Mouse (Mus musculus) forebrain, embryonic 16.5 days (tissue): ENCODE results near the gene Pex7. TPM values are rescaled to one million over a fixed set of nuclear protein-coding genes. Genes with fewer than 3 reads are reported as not detected.

ENCODE experiments used
- ATAC-seq: fragments of 200-750 bp; cut with Nextera tagmentation; 2 replicates; pipeline ENCODE4 v1.8.0; 2017; ENCODE audit warnings: mild to moderate bottlenecking, moderate library complexity
- H3K27ac ChIP-seq: fragments of 300-500 bp; sonication (generic); 2 replicates; pipeline ENCODE4 v1.5.1; 2014; ENCODE audit warnings: low read length, control low read depth
- H3K27me3 ChIP-seq: fragments of 300-500 bp; sonication (generic); replicated peaks from 2 replicates; pipeline ENCODE4 v1.6.1; 2014; ENCODE audit warnings: low read length; ENCODE audit not compliant: control insufficient read depth, insufficient read depth
- H3K36me3 ChIP-seq: fragments of 300-500 bp; sonication (generic); 2 replicates; pipeline ENCODE4 v1.6.1; 2014; ENCODE audit not compliant: control insufficient read depth, insufficient read depth
- H3K4me1 ChIP-seq: fragments of 300-500 bp; sonication (generic); replicated peaks from 2 replicates; pipeline ENCODE4 v1.6.1; 2014; ENCODE audit warnings: low read length; ENCODE audit not compliant: control insufficient read depth, insufficient read depth
- H3K4me2 ChIP-seq: fragments of 300-500 bp; sonication (generic); 2 replicates; pipeline ENCODE4 v1.6.1; 2014; ENCODE audit warnings: mild to moderate bottlenecking, low read length, control low read depth
- H3K4me3 ChIP-seq: fragments of 300-500 bp; sonication (generic); replicated peaks from 2 replicates; pipeline ENCODE4 v1.5.1; 2014; ENCODE audit warnings: mild to moderate bottlenecking, low read length, control low read depth
- H3K9ac ChIP-seq: fragments of 300-500 bp; sonication (generic); replicated peaks from 2 replicates; pipeline ENCODE4 v1.6.1; 2014; ENCODE audit warnings: low read depth, low read length, control low read depth
- H3K9me3 ChIP-seq: fragments of 300-500 bp; sonication (generic); 2 replicates; pipeline ENCODE4 v1.6.1; 2016; ENCODE audit warnings: low read length; ENCODE audit not compliant: control insufficient read depth
- WGBS: fragments of 180-500 bp; shearing (Covaris S2); extraction: QIAGEN DNeasy Blood & Tissue Kit; methylation state at CpG from one replicate; pipeline ENCODE4 v1.1.7; 2014; 5-methylcytosine and 5-hydroxymethylcytosine counted together
- polyA plus RNA-seq: library from polyadenylated mRNA; unstranded; fragments of >200 nt; fragmentation: Nextera tagmentation; extraction: Ambion mirVana; gene quantifications from 2 replicates; pipeline ENCODE4 v1.2.1, GENCODE M21; 2015

The Pex7 gene
- polyA plus RNA-seq, 1 experiment from 2014 or later, result 23.9 TPM

- Histone ChIP-seq H3K4me1 (peaks cover 31% of the 10 kb centered on the region), H3K9ac (no peak overlapping the region; the same call in 1 of the 2 replicates), H3K27me3 (peaks cover 44% of the 10 kb centered on the region), H3K36me3 (no peaks in the 10 kb centered on the region), H3K4me2 (peak overlapping the region; percentile 99), H3K27ac (no peak overlapping the region), H3K9me3 (no peaks in the 10 kb centered on the region), H3K4me3 (peak overlapping the region; percentile 58)
- ATAC-seq, result no peak
- 6% methylated on average over 44 of the region's 44 CpGs for WGBS
Observed at GRCm38 (mm10) chr10:19848928-19849770, 58.3 kb downstream of the Pex7 start.

- Histone ChIP-seq H3K27me3 (no peaks in the 10 kb centered on the region), H3K36me3 (no peaks in the 10 kb centered on the region), H3K4me2 (no peak overlapping the region), H3K9me3 (no peaks in the 10 kb centered on the region), H3K9ac (no peak overlapping the region), H3K4me3 (no peak overlapping the region), H3K27ac (no peak overlapping the region), H3K4me1 (0 out of 2 replicates have a peak, but pooled peaks cover 2% of the 10 kb centered on the region)
- WGBS, result 91% methylated on average over 5 of the region's 5 CpGs
- ATAC-seq, result no peak
Observed at GRCm38 (mm10) chr10:19839836-19840235, 67.7 kb downstream of the Pex7 start.

DNA sequence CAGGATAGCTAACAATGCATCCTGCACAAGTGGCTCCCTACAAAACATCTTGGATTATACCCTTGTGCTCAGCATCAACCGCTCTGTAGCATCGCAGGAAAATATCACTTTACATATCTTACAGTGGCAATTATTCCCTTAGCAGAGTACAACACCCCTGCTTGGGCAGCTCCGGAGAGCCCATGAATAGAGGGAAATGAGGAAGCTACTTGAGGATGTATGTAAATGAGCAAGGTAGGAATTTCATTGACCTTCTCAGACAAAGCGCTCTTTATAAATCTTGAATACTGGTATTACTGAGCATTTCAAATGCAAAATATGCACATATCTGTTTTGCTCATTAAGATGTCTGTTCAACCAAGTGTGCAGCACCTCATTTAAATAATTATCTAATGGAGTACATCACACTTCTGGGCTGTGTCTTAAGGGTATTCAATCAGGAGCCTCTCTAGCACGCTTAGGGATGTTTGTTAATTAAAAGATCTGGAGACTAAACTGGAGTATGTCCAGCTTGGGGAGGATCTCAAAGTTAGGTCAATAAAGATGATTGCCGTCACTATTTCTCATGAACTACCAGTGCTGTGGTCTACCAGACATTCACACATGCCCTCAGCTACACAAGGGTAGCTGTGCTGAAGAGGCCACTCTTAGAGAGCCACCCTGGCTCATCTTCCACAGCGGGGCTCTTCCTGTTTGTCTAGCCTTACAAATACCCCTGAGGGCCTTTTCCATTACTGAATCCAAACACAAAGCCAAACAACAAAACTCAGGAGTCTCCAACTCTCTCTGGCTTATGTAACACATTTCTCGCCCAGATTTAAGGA lies 71.4 kb downstream of the Pex7 start:
- ATAC-seq, result peak; percentile 74
- no peak overlapping the region for H3K4me2 ChIP-seq
- 33% methylated on average over 8 of the region's 8 CpGs for WGBS

DNA sequence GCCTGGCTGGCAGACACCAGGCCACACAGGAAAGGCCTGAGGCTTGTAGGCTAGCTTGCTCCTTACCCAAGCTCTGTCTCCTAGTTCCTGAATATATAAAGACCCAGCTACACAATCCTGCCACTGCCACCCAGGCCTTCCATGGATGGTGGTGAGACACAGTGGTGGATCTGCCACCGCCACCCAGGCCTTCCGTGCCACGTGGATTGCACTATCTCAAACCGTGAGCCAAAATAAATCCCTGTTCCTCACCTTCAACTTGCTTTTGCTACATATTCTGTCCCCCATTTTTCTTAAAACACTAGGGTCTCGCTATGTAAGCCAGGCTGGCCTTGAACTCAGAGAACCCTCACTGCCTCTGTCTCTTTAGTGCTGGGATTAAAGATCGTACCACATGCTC lies 73.3 kb downstream of the Pex7 start:
- Histone ChIP-seq H3K27me3 (no peaks in the 10 kb centered on the region), H3K4me3 (no peak overlapping the region), H3K36me3 (no peaks in the 10 kb centered on the region), H3K4me1 (0 out of 2 replicates have a peak, but pooled peaks cover 2% of the 10 kb centered on the region), H3K4me2 (no peak overlapping the region), H3K9ac (no peak overlapping the region), H3K27ac (no peak overlapping the region), H3K9me3 (no peaks in the 10 kb centered on the region)
- no peak for ATAC-seq
- 98% methylated on average over 6 of the region's 6 CpGs for WGBS

More for the DNA sequence above, 71.4 kb downstream of the Pex7 start:
- Histone ChIP-seq H3K9ac (no peak overlapping the region), H3K9me3 (no peaks in the 10 kb centered on the region), H3K27ac (no peak overlapping the region), H3K4me1 (0 out of 2 replicates have a peak, but pooled peaks cover 2% of the 10 kb centered on the region), H3K4me3 (no peak overlapping the region), H3K27me3 (no peaks in the 10 kb centered on the region), H3K36me3 (no peaks in the 10 kb centered on the region)

- H3K4me2 ChIP-seq, result no peak overlapping the region
- 84% methylated on average over 5 of the region's 5 CpGs for WGBS
- no peak overlapping the region for H3K4me3 ChIP-seq
- ATAC-seq, result no peak
- H3K9me3 ChIP-seq, result no peaks in the 10 kb centered on the region
- H3K9ac ChIP-seq, result no peak overlapping the region
- 0 out of 2 replicates have a peak, but pooled peaks cover 2% of the 10 kb centered on the region for H3K4me1 ChIP-seq
- H3K27ac ChIP-seq, result no peak overlapping the region
- H3K27me3 ChIP-seq, result no peaks in the 10 kb centered on the region
- H3K36me3 ChIP-seq, result no peaks in the 10 kb centered on the region
Observed at GRCm38 (mm10) chr10:19831072-19831849, 76.2 kb downstream of the Pex7 start.

- H3K9ac ChIP-seq, result no peak overlapping the region
- no peak overlapping the region for H3K4me2 ChIP-seq
- H3K4me3 ChIP-seq, result no peak overlapping the region
- no peak overlapping the region for H3K27ac ChIP-seq
- no peaks in the 10 kb centered on the region for H3K27me3 ChIP-seq
- 59% methylated on average over 3 of the region's 3 CpGs for WGBS
- no peaks in the 10 kb centered on the region for H3K36me3 ChIP-seq
- H3K4me1 ChIP-seq, result peaks cover 6% of the 10 kb centered on the region
- H3K9me3 ChIP-seq, result no peaks in the 10 kb centered on the region
- ATAC-seq, result no peak
Observed at GRCm38 (mm10) chr10:19820986-19821385, 86.5 kb downstream of the Pex7 start.

DNA sequence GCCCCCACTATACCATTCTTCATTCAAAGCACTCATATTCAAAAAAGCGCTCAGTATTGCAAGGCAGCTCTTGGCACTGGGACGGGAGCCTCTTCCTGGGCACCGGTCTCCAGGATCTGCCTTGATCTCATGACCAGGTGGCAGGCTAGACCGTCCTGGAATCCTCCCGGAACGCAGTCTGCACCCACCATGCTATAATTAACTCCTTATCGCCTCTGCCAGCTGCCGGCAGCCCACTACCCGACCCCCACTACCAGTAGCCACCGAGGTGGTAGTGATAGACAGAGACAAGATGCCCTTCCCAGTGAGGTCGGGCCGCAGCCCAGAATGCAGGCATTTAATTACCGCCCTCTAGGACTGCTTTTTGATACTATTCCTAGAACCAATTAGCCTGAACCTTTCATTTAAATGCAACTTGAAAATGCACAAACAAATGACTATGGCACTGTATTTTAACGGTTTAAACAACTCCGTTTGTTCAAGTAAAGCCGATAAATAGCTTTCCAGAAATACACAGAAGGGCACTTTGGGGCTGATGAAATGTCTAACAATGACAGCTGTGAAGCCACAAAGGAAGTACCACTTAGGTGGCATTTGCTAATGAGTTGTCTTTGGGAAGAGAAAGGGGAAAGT lies 88.7 kb downstream of the Pex7 start:
- peaks cover 6% of the 10 kb centered on the region for H3K4me1 ChIP-seq
- peak; percentile 71 for ATAC-seq
- WGBS, result 26% methylated on average over 16 of the region's 16 CpGs
- H3K36me3 ChIP-seq, result no peaks in the 10 kb centered on the region
- H3K9ac ChIP-seq, result no peak overlapping the region
- H3K4me3 ChIP-seq, result no peak overlapping the region
- no peak overlapping the region for H3K4me2 ChIP-seq
- no peaks in the 10 kb centered on the region for H3K9me3 ChIP-seq
- H3K27ac ChIP-seq, result no peak overlapping the region
- H3K27me3 ChIP-seq, result no peaks in the 10 kb centered on the region

DNA sequence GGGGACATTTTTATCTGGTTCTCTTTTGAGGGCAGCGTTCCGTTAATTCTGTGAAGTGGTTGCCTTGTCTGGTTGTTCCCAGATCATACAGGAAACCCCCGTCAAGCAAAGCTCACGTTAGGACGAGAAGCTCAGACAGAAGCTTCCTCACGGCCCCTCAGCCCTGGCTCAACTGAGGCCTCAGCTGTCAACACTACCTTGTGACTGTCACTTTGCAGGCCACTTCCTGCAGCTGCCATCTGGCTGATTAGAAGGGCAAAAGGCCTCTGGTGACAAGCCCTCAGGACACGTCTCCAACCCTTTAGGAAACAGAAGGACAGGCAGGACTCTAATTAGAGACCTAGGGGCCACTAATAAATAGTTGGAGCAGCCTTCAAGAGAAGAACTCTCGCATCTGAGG lies 92.1 kb downstream of the Pex7 start:
- Histone ChIP-seq H3K36me3 (no peaks in the 10 kb centered on the region), H3K27me3 (no peaks in the 10 kb centered on the region), H3K9me3 (no peaks in the 10 kb centered on the region), H3K4me3 (no peak overlapping the region), H3K27ac (no peak overlapping the region), H3K9ac (no peak overlapping the region), H3K4me2 (no peak overlapping the region), H3K4me1 (peaks cover 6% of the 10 kb centered on the region)
- WGBS, result 52% methylated on average over 8 of the region's 8 CpGs
- no peak for ATAC-seq
